Mouse (Mus musculus) thymus, adult 2 months (tissue): ENCODE data around the gene Acadvl.

Experiments used
- CTCF ChIP-seq: fragments of 200-500 bp; IDR thresholded peaks from 2 replicates; pipeline ENCODE4 v1.5.1; 2012; ENCODE audit warnings: mild to moderate bottlenecking, control low read depth, low read length, moderate library complexity, borderline replicate concordance; ENCODE audit not compliant: control insufficient read depth, poor library complexity, insufficient read depth; ENCODE audit errors: extremely low read depth
- POLR2A ChIP-seq: fragments of 200-500 bp; IDR thresholded peaks from 2 replicates; pipeline ENCODE4 v1.6.1; 2012; ENCODE audit warnings: mild to moderate bottlenecking, low read length, control low read depth, moderate library complexity; ENCODE audit not compliant: control insufficient read depth, poor library complexity, insufficient read depth; ENCODE audit errors: extremely low read depth

- TF ChIP-seq CTCF (peak; percentile 83), POLR2A (0 out of 2 replicates have a peak, but pooled peaks have one; percentile 41)
Observed at GRCm38 (mm10) chr11:70014880-70015558, at the start of gene Acadvl.
